Mouse (Mus musculus) intestine, embryonic 14.5 days (tissue): Measurements from ENCODE around the gene Fam173b. TPM values are rescaled to one million over a fixed set of nuclear protein-coding genes. Genes with fewer than 3 reads are reported as not detected.

Source experiments
- ATAC-seq: fragments of 200-750 bp; cut with Nextera tagmentation; replicated peaks from 2 replicates; pipeline ENCODE4 v1.8.0; 2017; ENCODE audit warnings: low read depth, moderate number of reproducible peaks, moderate TSS enrichment, moderate library complexity; ENCODE audit not compliant: low FRiP score, low TSS enrichment
- DNase-seq: peaks from one replicate; pipeline ENCODE4 v3.0.0-alpha.2; 2018; ENCODE audit warnings: low spot score
- H3K27ac ChIP-seq: fragments of 300-500 bp; sonication (generic); 2 replicates; pipeline ENCODE4 v1.5.1; 2014; ENCODE audit warnings: low read depth, mild to moderate bottlenecking, control low read depth
- H3K27me3 ChIP-seq: fragments of 300-500 bp; sonication (generic); replicated peaks from 2 replicates; pipeline ENCODE4 v1.6.1; 2014; ENCODE audit warnings: low read length, control low read depth; ENCODE audit not compliant: control insufficient read depth, insufficient read depth
- H3K36me3 ChIP-seq: fragments of 300-500 bp; sonication (generic); 2 replicates; pipeline ENCODE4 v1.6.1; 2014; ENCODE audit warnings: low read length, control low read depth; ENCODE audit not compliant: control insufficient read depth, insufficient read depth
- H3K4me1 ChIP-seq: fragments of 300-500 bp; sonication (generic); replicated peaks from 2 replicates; pipeline ENCODE4 v1.6.1; 2014; ENCODE audit warnings: low read length, control low read depth, mixed read lengths; ENCODE audit not compliant: control insufficient read depth, insufficient read depth
- H3K4me2 ChIP-seq: fragments of 300-500 bp; sonication (generic); 2 replicates; pipeline ENCODE4 v1.6.1; 2014; ENCODE audit warnings: low read length
- H3K4me3 ChIP-seq: fragments of 300-500 bp; sonication (generic); 2 replicates; pipeline ENCODE4 v1.5.1; 2014; ENCODE audit warnings: low read depth, low read length, control low read depth, mixed read lengths
- H3K9ac ChIP-seq: fragments of 300-500 bp; sonication (generic); 2 replicates; pipeline ENCODE4 v1.6.1; 2014; ENCODE audit warnings: mild to moderate bottlenecking, low read length
- H3K9me3 ChIP-seq: fragments of 300-500 bp; sonication (generic); 2 replicates; pipeline ENCODE4 v1.6.1; 2016; ENCODE audit warnings: low read length, control low read depth; ENCODE audit not compliant: control insufficient read depth
- WGBS: fragments of 180-500 bp; shearing (Covaris S2); extraction: QIAGEN DNeasy Blood & Tissue Kit; methylation state at CpG from one replicate; pipeline ENCODE4 v1.1.7; 2014; 5-methylcytosine and 5-hydroxymethylcytosine counted together
- polyA plus RNA-seq: library from polyadenylated mRNA; unstranded; fragments of >200 nt; fragmentation: Nextera tagmentation; extraction: Ambion mirVana; gene quantifications from 2 replicates; pipeline ENCODE4 v1.2.1, GENCODE M21; 2014

Gene Fam173b
- polyA plus RNA-seq, 1 experiment from 2014 or later = 16.5 TPM

DNA sequence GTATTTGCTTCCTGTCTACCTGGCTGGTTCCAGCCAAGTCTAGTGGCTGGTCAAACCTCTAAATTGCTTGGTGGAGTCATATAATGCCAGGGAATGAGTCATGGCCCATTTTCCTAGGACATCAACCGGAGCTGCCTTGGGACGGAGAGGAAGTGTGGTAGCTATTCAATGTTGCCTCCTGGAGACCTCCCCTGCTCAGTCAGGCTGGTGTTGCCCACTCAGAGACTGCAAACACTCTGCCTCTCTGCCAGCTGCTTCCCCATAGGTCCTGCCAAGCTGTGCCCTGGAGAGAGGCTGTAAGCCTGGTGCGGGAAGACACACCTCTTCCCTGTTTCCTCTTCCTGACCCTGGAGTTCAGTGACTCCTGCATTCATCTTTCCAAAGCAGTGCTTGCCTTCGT lies 30.8 kb downstream of the Fam173b start:
- 66% methylated on average over 4 of the region's 4 CpGs for WGBS
- ATAC-seq (no peak), DNase-seq (no peak)
- Histone ChIP-seq H3K4me2 (no peak overlapping the region), H3K9ac (no peak overlapping the region), H3K4me3 (no peak overlapping the region), H3K4me1 (peaks cover 4% of the 10 kb centered on the region; the same call in 1 of the 2 replicates), H3K27ac (no peak overlapping the region), H3K9me3 (no peaks in the 10 kb centered on the region), H3K36me3 (no peaks in the 10 kb centered on the region), H3K27me3 (no peaks in the 10 kb centered on the region)

DNA sequence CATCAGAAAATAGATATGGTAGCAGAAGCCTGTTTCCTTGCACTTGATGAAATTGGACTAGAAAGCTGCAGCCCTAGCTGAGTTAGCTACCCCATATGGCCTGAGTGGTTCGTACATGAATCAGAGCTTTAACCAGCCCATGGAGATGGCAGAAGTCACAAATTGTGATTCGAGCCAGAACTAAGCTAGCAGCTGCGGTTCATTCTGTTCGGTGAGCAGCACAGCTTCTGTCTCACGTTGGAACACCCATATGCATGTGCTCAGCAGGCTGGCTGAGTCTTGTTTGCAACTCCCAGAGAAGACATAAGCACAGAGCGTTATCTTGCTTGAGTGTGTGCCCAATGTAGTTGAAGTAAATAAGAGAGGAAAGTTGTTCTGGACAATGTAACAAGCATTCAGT lies 32.9 kb downstream of the Fam173b start:
- Histone ChIP-seq H3K4me1 (no peaks in the 10 kb centered on the region), H3K27ac (no peak overlapping the region), H3K9ac (no peak overlapping the region), H3K9me3 (no peaks in the 10 kb centered on the region), H3K27me3 (no peaks in the 10 kb centered on the region), H3K36me3 (no peaks in the 10 kb centered on the region), H3K4me2 (no peak overlapping the region), H3K4me3 (no peak overlapping the region)
- 79% methylated on average over 6 of the region's 6 CpGs for WGBS
- no peak for DNase-seq
- ATAC-seq = no peak

DNA sequence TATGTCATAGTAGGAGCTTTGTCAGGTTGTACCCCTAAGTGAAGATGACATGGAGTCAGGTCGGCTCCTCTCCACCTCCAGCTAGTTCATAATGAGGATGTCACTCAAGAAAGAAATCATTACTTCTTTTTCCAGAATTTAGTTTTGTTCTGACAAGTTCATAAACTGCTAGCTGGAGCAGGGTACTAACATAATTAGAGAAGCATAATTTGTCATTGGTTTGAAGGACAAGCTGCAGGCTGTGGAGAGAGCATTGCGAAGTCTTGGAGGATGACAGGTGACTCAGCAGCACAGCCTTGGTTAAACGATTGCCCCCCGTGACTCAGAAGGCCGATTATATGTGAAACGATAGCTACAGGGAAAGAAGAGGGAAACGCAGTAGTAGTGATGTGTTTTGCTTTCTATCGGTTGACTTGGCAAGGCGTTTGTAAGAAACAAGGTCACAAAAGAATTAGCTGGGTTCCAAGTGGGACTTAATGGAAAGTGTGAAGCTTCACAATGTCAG lies 34.5 kb downstream of the Fam173b start:
- H3K4me2 ChIP-seq = no peak overlapping the region
- no peaks in the 10 kb centered on the region for H3K36me3 ChIP-seq
- no peaks in the 10 kb centered on the region for H3K4me1 ChIP-seq
- H3K9ac ChIP-seq = no peak overlapping the region
- 88% methylated on average over 9 of the region's 9 CpGs for WGBS
- ATAC-seq (no peak), DNase-seq (no peak)
- no peak overlapping the region for H3K4me3 ChIP-seq
- no peaks in the 10 kb centered on the region for H3K9me3 ChIP-seq
- H3K27me3 ChIP-seq = no peaks in the 10 kb centered on the region
- no peak overlapping the region for H3K27ac ChIP-seq

DNA sequence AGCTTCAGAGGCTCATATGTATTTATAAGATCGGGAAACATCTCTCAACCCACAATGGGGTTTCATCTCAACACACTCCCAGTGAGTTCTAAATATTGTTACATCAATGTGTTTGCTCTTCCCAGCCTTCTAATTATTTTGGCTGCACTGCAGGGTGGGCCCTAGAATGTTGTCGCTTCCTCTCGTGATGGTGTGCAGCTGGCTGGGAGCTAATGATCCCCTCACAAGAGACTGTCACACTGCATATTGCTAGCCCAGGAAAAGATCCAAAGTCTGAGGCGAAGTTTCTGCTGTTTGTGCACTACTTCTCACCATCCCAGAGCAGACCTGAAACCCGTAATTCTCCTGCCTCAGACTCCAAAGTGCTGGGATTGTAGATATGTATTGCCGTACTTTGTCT lies 45.6 kb downstream of the Fam173b start:
- Histone ChIP-seq H3K27ac (no peak overlapping the region), H3K9ac (no peak overlapping the region), H3K4me3 (no peak overlapping the region), H3K4me2 (no peak overlapping the region), H3K27me3 (no peaks in the 10 kb centered on the region), H3K36me3 (no peaks in the 10 kb centered on the region), H3K4me1 (peaks cover 5% of the 10 kb centered on the region; the same call in 1 of the 2 replicates), H3K9me3 (no peaks in the 10 kb centered on the region)
- 78% methylated on average over 6 of the region's 6 CpGs for WGBS
- ATAC-seq (no peak), DNase-seq (no peak)

DNA sequence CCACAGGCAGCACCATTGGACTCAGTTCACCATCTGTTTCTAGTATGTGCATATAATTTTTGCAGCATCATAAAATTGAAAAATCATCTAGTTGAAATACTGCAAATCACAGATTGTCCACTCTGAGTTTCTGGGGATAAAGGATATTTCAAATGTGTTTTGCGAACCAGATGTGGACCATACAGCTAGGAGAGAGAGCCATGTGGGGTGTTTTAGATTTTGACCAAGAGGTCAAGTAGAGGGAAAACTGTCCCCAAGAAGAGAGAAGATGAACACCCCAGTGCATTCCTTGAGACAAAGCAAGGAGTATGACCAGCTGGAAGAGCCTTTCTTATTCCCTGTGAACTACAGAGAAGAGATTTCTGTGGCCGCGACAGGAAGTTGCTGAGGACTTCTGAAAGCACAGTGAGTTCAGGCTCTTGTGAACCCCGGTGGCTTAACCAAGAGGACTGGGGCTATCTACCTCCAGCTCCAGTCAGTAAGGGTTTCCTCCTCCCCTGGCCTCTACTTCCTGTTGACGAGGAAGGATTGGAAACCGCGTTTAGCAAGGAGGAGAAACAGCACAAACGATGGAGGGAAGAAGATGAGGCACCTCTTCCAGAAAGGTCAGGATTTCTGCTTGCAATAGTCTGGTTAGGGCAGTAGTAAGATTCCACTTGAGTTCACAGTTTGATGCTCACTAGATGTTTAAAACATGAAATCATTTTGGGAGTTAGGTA lies 46.4 kb downstream of the Fam173b start:
- H3K4me2 ChIP-seq = no peak overlapping the region
- no peaks in the 10 kb centered on the region for H3K36me3 ChIP-seq
- ATAC-seq = no peak
- H3K9ac ChIP-seq = no peak overlapping the region
- 56% methylated on average over 8 of the region's 8 CpGs for WGBS
- H3K4me3 ChIP-seq = no peak overlapping the region
- H3K9me3 ChIP-seq = no peaks in the 10 kb centered on the region
- H3K27ac ChIP-seq = peak overlapping the region; percentile 22; the same call in 1 of the 2 replicates
- H3K27me3 ChIP-seq = no peaks in the 10 kb centered on the region
- no peak for DNase-seq
- H3K4me1 ChIP-seq = peaks cover 5% of the 10 kb centered on the region; the same call in 1 of the 2 replicates

DNA sequence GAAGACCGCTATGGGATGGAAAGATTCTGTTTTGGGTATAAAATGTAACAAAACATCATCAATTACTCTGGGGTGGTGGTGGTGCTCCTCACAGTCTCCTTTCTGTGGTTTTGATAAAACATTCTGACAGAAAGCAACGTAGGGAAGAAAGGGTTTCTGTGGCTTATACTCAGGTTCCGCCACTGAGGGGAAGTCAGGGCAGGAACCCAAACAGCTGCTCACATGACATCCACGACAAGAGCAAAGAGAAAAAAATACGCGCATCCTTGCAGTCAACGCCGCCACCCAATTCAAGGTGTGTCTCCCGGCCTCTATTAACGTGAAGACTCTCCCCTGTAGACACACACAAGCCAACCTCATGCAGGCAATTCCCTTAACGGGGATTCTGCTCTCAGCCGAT lies 48.0 kb downstream of the Fam173b start:
- 90% methylated on average over 12 of the region's 12 CpGs for WGBS
- no peaks in the 10 kb centered on the region for H3K27me3 ChIP-seq
- H3K4me3 ChIP-seq = no peak overlapping the region
- no peak overlapping the region for H3K27ac ChIP-seq
- H3K9ac ChIP-seq = no peak overlapping the region
- H3K4me1 ChIP-seq = peaks cover 5% of the 10 kb centered on the region; the same call in 1 of the 2 replicates
- no peaks in the 10 kb centered on the region for H3K9me3 ChIP-seq
- DNase-seq = no peak
- no peaks in the 10 kb centered on the region for H3K36me3 ChIP-seq
- ATAC-seq = no peak
- no peak overlapping the region for H3K4me2 ChIP-seq

DNA sequence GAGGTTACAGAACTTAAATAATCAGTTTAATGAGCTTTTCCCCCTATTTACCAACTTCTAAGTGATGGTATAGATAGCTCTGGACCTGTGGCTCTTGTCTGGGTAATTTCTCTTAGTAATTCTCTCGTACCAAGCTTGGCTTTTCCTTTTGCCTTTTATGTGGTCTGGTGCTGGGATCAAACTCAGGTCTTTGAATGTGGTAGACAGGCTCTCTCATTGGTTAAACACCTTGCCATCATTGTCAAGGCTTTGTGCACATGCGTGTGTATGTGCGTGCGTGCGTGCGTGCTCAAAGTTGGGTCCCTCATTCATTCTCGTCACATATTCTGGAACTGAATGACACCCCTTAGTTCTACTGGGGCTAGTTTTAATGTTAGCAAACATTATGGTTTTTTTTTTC lies 49.2 kb downstream of the Fam173b start:
- WGBS = 94% methylated on average over 7 of the region's 7 CpGs
- H3K36me3 ChIP-seq = no peaks in the 10 kb centered on the region
- H3K4me1 ChIP-seq = peaks cover 5% of the 10 kb centered on the region; the same call in 1 of the 2 replicates
- H3K27me3 ChIP-seq = no peaks in the 10 kb centered on the region
- no peak overlapping the region for H3K27ac ChIP-seq
- DNase-seq (no peak), ATAC-seq (no peak)
- no peak overlapping the region for H3K4me2 ChIP-seq
- H3K4me3 ChIP-seq = no peak overlapping the region
- no peak overlapping the region for H3K9ac ChIP-seq
- H3K9me3 ChIP-seq = no peaks in the 10 kb centered on the region

DNA sequence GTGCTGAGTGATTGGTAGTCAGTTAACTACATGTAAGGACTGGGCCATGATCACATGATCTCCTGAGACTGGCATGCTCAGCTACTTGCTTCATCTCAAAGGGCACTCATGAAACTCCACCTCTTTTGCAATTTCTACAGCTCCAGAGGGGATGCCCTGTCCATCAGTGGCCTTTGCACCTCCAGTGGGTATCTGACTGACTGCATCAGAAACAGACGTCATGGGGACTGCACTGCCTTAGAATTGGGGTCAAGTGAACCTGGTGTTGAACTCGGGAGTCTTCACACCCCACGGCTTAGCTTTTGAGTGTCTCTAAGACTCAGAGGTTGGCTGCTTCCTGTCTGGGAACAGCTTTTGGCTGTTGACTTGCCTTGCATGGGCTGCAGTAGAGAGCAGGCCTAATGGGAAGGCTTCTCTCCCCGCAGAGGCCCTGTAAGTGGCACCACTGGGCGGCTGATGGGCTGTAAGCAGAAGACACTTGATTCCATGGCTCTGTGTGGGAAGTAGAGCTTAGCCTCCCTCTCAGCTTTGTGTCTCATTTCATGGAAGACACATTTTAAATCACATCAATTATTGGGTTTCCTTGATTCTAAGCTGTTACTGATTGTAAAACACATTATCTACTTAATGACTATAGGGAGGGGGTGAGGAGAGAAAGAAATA lies 58.6 kb downstream of the Fam173b start:
- H3K36me3 ChIP-seq = no peaks in the 10 kb centered on the region
- H3K4me2 ChIP-seq = no peak overlapping the region
- WGBS = 72% methylated on average over 5 of the region's 5 CpGs
- H3K27ac ChIP-seq = no peak overlapping the region
- H3K4me3 ChIP-seq = no peak overlapping the region
- no peaks in the 10 kb centered on the region for H3K4me1 ChIP-seq
- no peaks in the 10 kb centered on the region for H3K9me3 ChIP-seq
- no peak for ATAC-seq
- no peaks in the 10 kb centered on the region for H3K27me3 ChIP-seq
- no peak for DNase-seq
- no peak overlapping the region for H3K9ac ChIP-seq
